Mouse (Mus musculus): ENCODE measurements around the gene Nudt9. TPM values are rescaled to one million over a fixed set of nuclear protein-coding genes. Genes with fewer than 3 reads are reported as not detected.

Nudt9 gene
- polyA plus RNA-seq, 1 experiment from 2014 or later, result 66.0 TPM

GRCm38 (mm10) chr5:104055816-104056215, 9.7 kb downstream of the Nudt9 start:
- TF ChIP-seq EP300 (IDR thresholded peaks at IDR 0.05), result no peak
- DNase-seq (ENCODE audit: low spot score) (no peak), ATAC-seq (no peak)
- Histone ChIP-seq H3K36me3 (ENCODE audit: insufficient read depth, low read length) (peaks cover 18% of the 10 kb centered on the region), H3K27ac (ENCODE audit: low read length) (no peak overlapping the region), H3K4me2 (replicated peaks; ENCODE audit: low read depth, low read length) (no peak overlapping the region), H3K4me1 (ENCODE audit: insufficient read depth, low read depth, low read length) (no peaks in the 10 kb centered on the region), H3K9me3 (ENCODE audit: low read length) (no peaks in the 10 kb centered on the region), H3K9ac (replicated peaks; ENCODE audit: low read depth) (no peak overlapping the region), H3K4me3 (ENCODE audit: low read depth, low read length) (no peak overlapping the region), H3K27me3 (replicated peaks; ENCODE audit: insufficient read depth, low read length) (no peaks in the 10 kb centered on the region)
- WGBS, result 80% methylated on average over 4 of the region's 4 CpGs

- Histone ChIP-seq H3K27ac (ENCODE audit: low read length) (no peak overlapping the region), H3K27me3 (replicated peaks; ENCODE audit: insufficient read depth, low read length) (no peaks in the 10 kb centered on the region), H3K4me1 (ENCODE audit: insufficient read depth, low read depth, low read length) (no peaks in the 10 kb centered on the region), H3K9me3 (ENCODE audit: low read length) (no peaks in the 10 kb centered on the region), H3K36me3 (ENCODE audit: insufficient read depth, low read length) (peaks cover 13% of the 10 kb centered on the region), H3K4me3 (ENCODE audit: low read depth, low read length) (no peak overlapping the region), H3K9ac (replicated peaks; ENCODE audit: low read depth) (no peak overlapping the region), H3K4me2 (replicated peaks; ENCODE audit: low read depth, low read length) (no peak overlapping the region)
- DNase-seq (ENCODE audit: low spot score) (no peak), ATAC-seq (no peak)
- 84% methylated on average over 7 of the region's 7 CpGs for WGBS
- TF ChIP-seq CTCF (IDR thresholded peaks at IDR 0.05) (no peak), EP300 (IDR thresholded peaks at IDR 0.05) (no peak)
These were observed 10.2 kb downstream of the Nudt9 start for GRCm38 (mm10) chr5:104056295-104056694.

GRCm38 (mm10) chr5:104058021-104058420, 11.9 kb downstream of the Nudt9 start:
- WGBS, result 63% methylated on average over 15 of the region's 15 CpGs
- peak; percentile 42 for DNase-seq (ENCODE audit: low spot score)
- Histone ChIP-seq H3K36me3 (ENCODE audit: insufficient read depth, low read length) (peaks cover 18% of the 10 kb centered on the region), H3K9ac (replicated peaks; ENCODE audit: low read depth) (no peak overlapping the region), H3K27ac (ENCODE audit: low read length) (no peak overlapping the region), H3K4me1 (ENCODE audit: insufficient read depth, low read depth, low read length) (no peaks in the 10 kb centered on the region), H3K27me3 (replicated peaks; ENCODE audit: insufficient read depth, low read length) (no peaks in the 10 kb centered on the region), H3K9me3 (ENCODE audit: low read length) (no peaks in the 10 kb centered on the region), H3K4me2 (replicated peaks; ENCODE audit: low read depth, low read length) (no peak overlapping the region), H3K4me3 (ENCODE audit: low read depth, low read length) (no peak overlapping the region)
- peak; percentile 80 for TF ChIP-seq CTCF (IDR thresholded peaks at IDR 0.05)
- no peak for TF ChIP-seq EP300 (IDR thresholded peaks at IDR 0.05)
- no peak for ATAC-seq

GRCm38 (mm10) chr5:104059628-104060027, 13.5 kb downstream of the Nudt9 start:
- no peak for TF ChIP-seq EP300 (IDR thresholded peaks at IDR 0.05)
- no peak for TF ChIP-seq CTCF (IDR thresholded peaks at IDR 0.05)
- no peak for ATAC-seq
- WGBS, result 71% methylated on average over 9 of the region's 9 CpGs
- H3K4me3 ChIP-seq (ENCODE audit: low read depth, low read length), result no peak overlapping the region
- no peaks in the 10 kb centered on the region for H3K27me3 ChIP-seq (replicated peaks; ENCODE audit: insufficient read depth, low read length)
- H3K4me2 ChIP-seq (replicated peaks; ENCODE audit: low read depth, low read length), result no peak overlapping the region
- DNase-seq (ENCODE audit: low spot score), result no peak
- no peaks in the 10 kb centered on the region for H3K4me1 ChIP-seq (ENCODE audit: insufficient read depth, low read depth, low read length)
- H3K9me3 ChIP-seq (ENCODE audit: low read length), result no peaks in the 10 kb centered on the region
- H3K36me3 ChIP-seq (ENCODE audit: insufficient read depth, low read length), result peaks cover 24% of the 10 kb centered on the region
- H3K27ac ChIP-seq (ENCODE audit: low read length), result no peak overlapping the region
- no peak overlapping the region for H3K9ac ChIP-seq (replicated peaks; ENCODE audit: low read depth)

GRCm38 (mm10) chr5:104060429-104060828, 14.3 kb downstream of the Nudt9 start:
- H3K36me3 ChIP-seq (ENCODE audit: insufficient read depth, low read length), result peaks cover 25% of the 10 kb centered on the region
- no peak overlapping the region for H3K9ac ChIP-seq (replicated peaks; ENCODE audit: low read depth)
- H3K4me2 ChIP-seq (replicated peaks; ENCODE audit: low read depth, low read length), result no peak overlapping the region
- H3K27ac ChIP-seq (ENCODE audit: low read length), result no peak overlapping the region
- no peak for ATAC-seq
- no peak for DNase-seq (ENCODE audit: low spot score)
- H3K9me3 ChIP-seq (ENCODE audit: low read length), result no peaks in the 10 kb centered on the region
- H3K4me1 ChIP-seq (ENCODE audit: insufficient read depth, low read depth, low read length), result no peaks in the 10 kb centered on the region
- TF ChIP-seq CTCF (IDR thresholded peaks at IDR 0.05) (no peak), EP300 (IDR thresholded peaks at IDR 0.05) (no peak)
- WGBS, result 86% methylated on average over 5 of the region's 5 CpGs
- H3K27me3 ChIP-seq (replicated peaks; ENCODE audit: insufficient read depth, low read length), result no peaks in the 10 kb centered on the region
- no peak overlapping the region for H3K4me3 ChIP-seq (ENCODE audit: low read depth, low read length)

GRCm38 (mm10) chr5:104061936-104062772, 16.0 kb downstream of the Nudt9 start:
- no peak for TF ChIP-seq CTCF (IDR thresholded peaks at IDR 0.05)
- TF ChIP-seq EP300 (IDR thresholded peaks at IDR 0.05), result no peak
- H3K27me3 ChIP-seq (replicated peaks; ENCODE audit: insufficient read depth, low read length), result no peaks in the 10 kb centered on the region

More at GRCm38 (mm10) chr5:104061936-104062772, 16.0 kb downstream of the Nudt9 start:
- Histone ChIP-seq H3K4me1 (ENCODE audit: insufficient read depth, low read depth, low read length) (no peaks in the 10 kb centered on the region), H3K4me3 (ENCODE audit: low read depth, low read length) (no peak overlapping the region), H3K9me3 (ENCODE audit: low read length) (no peaks in the 10 kb centered on the region), H3K9ac (replicated peaks; ENCODE audit: low read depth) (no peak overlapping the region), H3K27ac (ENCODE audit: low read length) (no peak overlapping the region), H3K4me2 (replicated peaks; ENCODE audit: low read depth, low read length) (no peak overlapping the region), H3K36me3 (ENCODE audit: insufficient read depth, low read length) (peaks cover 25% of the 10 kb centered on the region)
- WGBS, result 85% methylated on average over 13 of the region's 13 CpGs
- no peak for ATAC-seq
- DNase-seq (ENCODE audit: low spot score), result no peak
